Mouse (Mus musculus): Measurements from ENCODE around the gene Top3a. TPM values are rescaled to one million over a fixed set of nuclear protein-coding genes. Genes with fewer than 3 reads are reported as not detected.

Top3a gene
- polyA plus RNA-seq, 1 experiment, result 4.7 TPM

DNA sequence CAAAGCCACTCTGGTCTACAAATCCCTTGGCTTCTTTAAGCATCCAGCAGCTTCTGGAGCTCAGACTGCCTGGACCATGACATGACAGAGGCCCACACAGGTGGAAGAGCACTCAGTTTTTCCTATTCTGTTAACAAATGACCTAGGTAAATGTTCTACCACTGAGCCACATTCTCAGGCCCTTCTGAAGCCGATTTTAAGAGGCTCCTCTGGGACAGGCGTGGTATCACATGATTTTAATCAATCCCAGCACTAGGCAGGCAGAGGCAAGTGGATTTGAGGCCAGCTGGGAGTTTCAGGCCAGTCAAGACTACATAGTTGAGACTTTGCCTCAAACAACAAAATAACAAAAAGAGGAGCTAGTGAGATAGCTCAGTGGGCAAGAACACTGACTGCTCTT lies 13.3 kb upstream of the Top3a start:
- 66% methylated on average over 2 of the region's 2 CpGs for WGBS
- TF ChIP-seq CTCF (IDR thresholded peaks at IDR 0.05; ENCODE audit: extremely low read depth, insufficient read length, insufficient replicate concordance, low read depth, low read length), result no peak
- no peak for TF ChIP-seq POLR2A (IDR thresholded peaks at IDR 0.05; ENCODE audit: low read depth, low read length)
- Histone ChIP-seq H3K4me1 (ENCODE audit: control insufficient read depth, insufficient read depth, insufficient read length, low read length) (no peaks in the 10 kb centered on the region), H3K4me3 (ENCODE audit: low read depth, low read length) (no peak overlapping the region), H3K27me3 (ENCODE audit: control insufficient read depth, insufficient read depth, low read length) (no peaks in the 10 kb centered on the region), H3K27ac (ENCODE audit: insufficient read depth, low read depth, low read length) (no peak overlapping the region), H3K36me3 (ENCODE audit: control insufficient read depth, insufficient read depth, low read length) (peaks cover 58% of the 10 kb centered on the region)

DNA sequence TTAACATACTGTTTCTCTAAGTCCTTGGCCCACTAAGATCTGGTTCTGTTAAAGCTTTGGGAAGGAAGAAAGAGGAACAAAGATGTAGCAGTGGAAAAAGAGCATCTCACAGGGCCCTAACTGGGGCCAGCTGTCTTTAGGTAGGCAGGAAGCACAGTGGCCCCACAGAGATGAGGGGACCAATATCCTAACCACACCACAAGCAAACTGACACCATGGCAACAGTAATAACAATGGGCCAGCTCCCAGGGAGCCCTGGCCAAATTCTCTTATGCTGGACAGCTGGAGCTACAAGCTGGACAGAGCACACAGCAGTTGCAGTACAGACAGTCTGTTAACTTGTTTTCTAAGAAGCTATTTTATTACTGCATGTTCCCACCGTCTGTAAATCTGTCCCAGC lies 10.4 kb upstream of the Top3a start:
- 45% methylated on average over 1 of the region's 1 CpGs for WGBS
- no peak overlapping the region for H3K4me3 ChIP-seq (ENCODE audit: low read depth, low read length)
- H3K27ac ChIP-seq (ENCODE audit: insufficient read depth, low read depth, low read length), result no peak overlapping the region
- H3K4me1 ChIP-seq (ENCODE audit: control insufficient read depth, insufficient read depth, insufficient read length, low read length), result no peaks in the 10 kb centered on the region
- peaks cover 73% of the 10 kb centered on the region for H3K36me3 ChIP-seq (ENCODE audit: control insufficient read depth, insufficient read depth, low read length)
- TF ChIP-seq CTCF (IDR thresholded peaks at IDR 0.05; ENCODE audit: extremely low read depth, insufficient read length, insufficient replicate concordance, low read depth, low read length) (no peak), POLR2A (IDR thresholded peaks at IDR 0.05; ENCODE audit: low read depth, low read length) (no peak)
- H3K27me3 ChIP-seq (ENCODE audit: control insufficient read depth, insufficient read depth, low read length), result no peaks in the 10 kb centered on the region

- WGBS, result 78% methylated on average over 8 of the region's 8 CpGs
- H3K4me3 ChIP-seq (ENCODE audit: low read depth, low read length), result no peak overlapping the region
- H3K4me1 ChIP-seq (ENCODE audit: control insufficient read depth, insufficient read depth, insufficient read length, low read length), result peaks cover 20% of the 10 kb centered on the region
- no peaks in the 10 kb centered on the region for H3K27me3 ChIP-seq (ENCODE audit: control insufficient read depth, insufficient read depth, low read length)
- TF ChIP-seq CTCF (IDR thresholded peaks at IDR 0.05; ENCODE audit: extremely low read depth, insufficient read length, insufficient replicate concordance, low read depth, low read length) (no peak), POLR2A (IDR thresholded peaks at IDR 0.05; ENCODE audit: low read depth, low read length) (no peak)
- H3K36me3 ChIP-seq (ENCODE audit: control insufficient read depth, insufficient read depth, low read length), result peaks cover 58% of the 10 kb centered on the region
- H3K27ac ChIP-seq (ENCODE audit: insufficient read depth, low read depth, low read length), result no peak overlapping the region
These were observed 7.2 kb upstream of the Top3a start for GRCm38 (mm10) chr11:60784179-60784922.

DNA sequence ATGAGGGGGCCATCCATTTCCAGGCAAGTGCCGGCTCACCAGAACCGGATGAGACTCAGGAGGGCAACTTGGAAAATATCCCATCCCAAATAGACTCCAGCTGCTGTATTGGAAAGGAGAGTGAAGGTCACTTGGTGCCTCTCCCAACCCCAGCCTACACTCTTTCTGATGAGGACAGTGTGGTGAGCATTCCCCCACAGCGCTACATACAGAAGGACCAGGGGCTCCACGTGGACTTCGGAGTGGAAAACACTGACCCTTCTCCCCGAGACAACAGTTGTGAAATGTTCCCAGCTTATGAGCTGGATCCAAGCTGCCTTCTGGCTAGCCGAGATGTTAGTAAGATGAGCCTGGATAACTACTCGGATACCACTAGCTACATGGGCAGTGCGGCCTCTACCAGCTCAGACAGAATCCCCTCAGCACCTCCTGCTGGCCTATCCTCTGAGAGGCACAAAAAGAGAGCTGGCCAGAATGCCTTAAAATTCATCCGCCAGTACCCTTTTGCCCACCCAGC lies 2.6 kb upstream of the Top3a start:
- 71% methylated on average over 10 of the region's 10 CpGs for WGBS
- Histone ChIP-seq H3K4me3 (ENCODE audit: low read depth, low read length) (peak overlapping the region; percentile 24; the same call in 1 of the 2 replicates), H3K4me1 (ENCODE audit: control insufficient read depth, insufficient read depth, insufficient read length, low read length) (peaks cover 32% of the 10 kb centered on the region), H3K27me3 (ENCODE audit: control insufficient read depth, insufficient read depth, low read length) (no peaks in the 10 kb centered on the region), H3K36me3 (ENCODE audit: control insufficient read depth, insufficient read depth, low read length) (peaks cover 19% of the 10 kb centered on the region), H3K27ac (ENCODE audit: insufficient read depth, low read depth, low read length) (no peak overlapping the region)
- TF ChIP-seq POLR2A (IDR thresholded peaks at IDR 0.05; ENCODE audit: low read depth, low read length), result no peak
- TF ChIP-seq CTCF (IDR thresholded peaks at IDR 0.05; ENCODE audit: extremely low read depth, insufficient read length, insufficient replicate concordance, low read depth, low read length), result no peak

DNA sequence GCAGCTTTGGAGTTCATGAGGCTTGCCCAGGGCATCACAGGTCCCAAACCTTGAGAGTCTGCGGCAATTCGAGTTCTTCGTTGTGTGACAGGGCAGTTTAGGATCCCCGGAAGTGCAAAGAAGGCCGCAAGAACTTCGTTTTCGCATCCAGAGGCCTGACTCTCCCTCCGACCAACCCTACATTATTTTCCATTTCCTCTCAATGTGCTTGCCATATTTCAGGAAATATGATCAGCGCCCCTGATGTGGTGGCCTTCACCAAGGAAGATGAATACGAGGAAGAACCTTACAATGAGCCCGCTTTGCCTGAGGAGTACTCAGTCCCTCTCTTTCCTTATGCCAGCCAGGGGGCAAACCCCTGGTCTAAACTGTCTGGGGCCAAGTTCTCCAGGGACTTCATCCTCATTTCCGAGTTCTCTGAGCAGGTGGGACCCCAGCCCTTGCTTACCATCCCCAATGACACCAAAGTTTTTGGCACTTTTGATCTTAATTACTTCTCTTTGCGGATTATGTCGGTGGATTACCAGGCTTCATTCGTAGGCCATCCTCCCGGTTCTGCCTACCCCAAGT lies 721 bp upstream of the Top3a start:
- no peak for TF ChIP-seq POLR2A (IDR thresholded peaks at IDR 0.05; ENCODE audit: low read depth, low read length)
- no peak for TF ChIP-seq CTCF (IDR thresholded peaks at IDR 0.05; ENCODE audit: extremely low read depth, insufficient read length, insufficient replicate concordance, low read depth, low read length)
- 18% methylated on average over 16 of the region's 16 CpGs for WGBS

DNA sequence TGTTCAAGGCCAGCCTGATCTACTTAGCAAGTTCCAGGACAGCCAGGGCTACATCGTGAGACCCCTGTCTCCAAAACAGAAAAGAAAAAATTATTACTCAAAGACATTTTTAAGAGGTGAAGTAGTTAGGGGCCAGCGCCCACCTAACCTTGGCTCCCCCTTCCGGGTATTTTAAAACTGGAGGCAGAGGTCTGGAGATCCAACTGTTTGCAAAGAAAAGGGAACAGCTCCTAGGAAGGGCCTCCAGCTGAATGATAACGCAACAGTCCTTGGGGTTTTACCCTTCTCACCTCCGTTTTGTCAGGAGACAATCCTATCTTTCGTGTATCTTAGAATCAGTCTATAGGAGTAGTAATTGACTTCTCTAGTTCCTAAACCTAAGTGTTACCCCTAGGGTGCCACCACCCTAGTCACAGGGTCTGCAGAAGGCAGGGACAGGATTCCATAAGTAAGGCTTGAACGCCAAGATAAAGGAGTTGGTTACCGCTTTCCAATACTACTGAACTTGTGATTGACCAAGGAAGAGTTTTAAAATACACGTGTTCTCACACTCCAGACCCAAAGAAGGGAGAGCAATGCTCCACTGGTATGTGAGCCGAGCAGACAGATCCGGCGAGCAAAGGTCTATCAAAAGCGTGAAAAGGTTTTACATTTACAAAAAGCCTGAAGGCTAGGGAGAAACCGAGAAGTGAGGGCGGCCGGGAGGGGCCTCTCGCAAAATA lies 897 bp downstream of the Top3a start:
- Histone ChIP-seq H3K27me3 (ENCODE audit: control insufficient read depth, insufficient read depth, low read length) (no peaks in the 10 kb centered on the region), H3K27ac (ENCODE audit: insufficient read depth, low read depth, low read length) (peak overlapping the region; percentile 46), H3K4me3 (ENCODE audit: low read depth, low read length) (peak overlapping the region; percentile 78), H3K36me3 (ENCODE audit: control insufficient read depth, insufficient read depth, low read length) (peaks cover 2% of the 10 kb centered on the region), H3K4me1 (ENCODE audit: control insufficient read depth, insufficient read depth, insufficient read length, low read length) (peaks cover 23% of the 10 kb centered on the region)
- TF ChIP-seq POLR2A (IDR thresholded peaks at IDR 0.05; ENCODE audit: low read depth, low read length), result no peak; the same call in 1 of the 2 replicates
- TF ChIP-seq CTCF (IDR thresholded peaks at IDR 0.05; ENCODE audit: extremely low read depth, insufficient read length, insufficient replicate concordance, low read depth, low read length), result no peak
- WGBS, result 2% methylated on average over 17 of the region's 17 CpGs

More for the DNA sequence above, 721 bp upstream of the Top3a start:
- peaks cover 32% of the 10 kb centered on the region for H3K4me1 ChIP-seq (ENCODE audit: control insufficient read depth, insufficient read depth, insufficient read length, low read length)
- H3K4me3 ChIP-seq (ENCODE audit: low read depth, low read length), result peak overlapping the region; percentile 78
- peaks cover 3% of the 10 kb centered on the region for H3K36me3 ChIP-seq (ENCODE audit: control insufficient read depth, insufficient read depth, low read length)
- no peaks in the 10 kb centered on the region for H3K27me3 ChIP-seq (ENCODE audit: control insufficient read depth, insufficient read depth, low read length)
- peak overlapping the region; percentile 74 for H3K27ac ChIP-seq (ENCODE audit: insufficient read depth, low read depth, low read length)

DNA sequence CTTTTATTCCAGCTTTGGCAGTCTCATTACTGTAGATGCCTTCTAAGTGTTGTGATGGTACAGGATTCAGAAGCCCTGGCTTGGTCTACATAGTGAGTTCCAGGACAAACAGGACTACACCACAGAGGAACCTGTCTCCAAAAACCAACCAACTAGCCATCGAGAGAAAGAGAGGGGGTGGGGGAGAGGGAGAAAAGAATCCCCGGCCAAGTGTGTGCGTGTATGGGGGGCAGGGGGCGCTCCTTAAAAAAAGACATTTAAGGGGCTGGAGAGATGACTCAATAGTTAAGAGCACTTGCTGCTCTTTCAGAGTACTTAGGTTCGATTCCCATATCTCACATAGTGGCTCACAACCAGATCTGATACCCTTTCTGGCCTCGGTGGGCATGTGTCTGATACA lies 1.6 kb downstream of the Top3a start:
- H3K27ac ChIP-seq (ENCODE audit: insufficient read depth, low read depth, low read length), result no peak overlapping the region
- peaks cover 20% of the 10 kb centered on the region for H3K4me1 ChIP-seq (ENCODE audit: control insufficient read depth, insufficient read depth, insufficient read length, low read length)
- TF ChIP-seq CTCF (IDR thresholded peaks at IDR 0.05; ENCODE audit: extremely low read depth, insufficient read length, insufficient replicate concordance, low read depth, low read length) (no peak), POLR2A (IDR thresholded peaks at IDR 0.05; ENCODE audit: low read depth, low read length) (no peak)
- no peaks in the 10 kb centered on the region for H3K27me3 ChIP-seq (ENCODE audit: control insufficient read depth, insufficient read depth, low read length)
- peaks cover 2% of the 10 kb centered on the region for H3K36me3 ChIP-seq (ENCODE audit: control insufficient read depth, insufficient read depth, low read length)
- WGBS, result 48% methylated on average over 6 of the region's 6 CpGs
- no peak overlapping the region for H3K4me3 ChIP-seq (ENCODE audit: low read depth, low read length)
